Mouse (Mus musculus): ENCODE results near the gene Cgref1. TPM values are rescaled to one million over a fixed set of nuclear protein-coding genes. Genes with fewer than 3 reads are reported as not detected.

Cgref1 gene
- polyA plus RNA-seq (2015; fragmentation: Nextera tagmentation; extraction: Ambion mirVana): 23.0 TPM in 2 replicates

GRCm38 (mm10) chr5:30944956-30945781 is at the start of gene Cgref1:
Gene Cgref1 (minus strand): TSS chr5:30945591.
- Histone ChIP-seq H3K4me1 (replicated peaks) (peaks cover 20% of the 10 kb centered on the region), H3K9ac (replicated peaks) (peak within 1 kb of the TSS; percentile 71), H3K9me3 (no peaks in the 10 kb centered on the region), H3K27ac (no peak within 1 kb of the TSS), H3K27me3 (peaks cover 5% of the 10 kb centered on the region; the same call in 1 of the 2 replicates), H3K4me2 (replicated peaks) (peak within 1 kb of the TSS; percentile 82), H3K4me3 (replicated peaks) (peak within 1 kb of the TSS; percentile 56), H3K36me3 (no peaks in the 10 kb centered on the region)
- WGBS: 5% methylated on average over 44 of the region's 44 CpGs
- ATAC-seq: peak; percentile 69

GRCm38 (mm10) chr5:30994074-30994473 is 48.7 kb upstream of the Cgref1 start:
- H3K4me2 ChIP-seq (replicated peaks): no peak overlapping the region
- H3K4me1 ChIP-seq (replicated peaks): no peaks in the 10 kb centered on the region
- no peaks in the 10 kb centered on the region for H3K9me3 ChIP-seq
- 71% methylated on average over 3 of the region's 3 CpGs for WGBS
- H3K4me3 ChIP-seq (replicated peaks): no peak overlapping the region
- H3K36me3 ChIP-seq: no peaks in the 10 kb centered on the region
- no peak overlapping the region for H3K27ac ChIP-seq
- ATAC-seq: no peak
- no peak overlapping the region for H3K9ac ChIP-seq (replicated peaks)
- no peaks in the 10 kb centered on the region for H3K27me3 ChIP-seq

- no peaks in the 10 kb centered on the region for H3K27me3 ChIP-seq
Observed at GRCm38 (mm10) chr5:30992980-30993676, 47.7 kb upstream of the Cgref1 start.

GRCm38 (mm10) chr5:30982357-30982756 is 37.0 kb upstream of the Cgref1 start:
- WGBS: 17% methylated on average over 2 of the region's 2 CpGs
- H3K27ac ChIP-seq: no peak overlapping the region

More at GRCm38 (mm10) chr5:30992980-30993676, 47.7 kb upstream of the Cgref1 start:
- Histone ChIP-seq H3K4me1 (replicated peaks) (no peaks in the 10 kb centered on the region), H3K36me3 (no peaks in the 10 kb centered on the region), H3K9ac (replicated peaks) (no peak overlapping the region), H3K4me3 (replicated peaks) (no peak overlapping the region), H3K4me2 (replicated peaks) (no peak overlapping the region), H3K27ac (no peak overlapping the region), H3K9me3 (no peaks in the 10 kb centered on the region)
- no peak for ATAC-seq
- WGBS: 76% methylated on average over 5 of the region's 5 CpGs

GRCm38 (mm10) chr5:30974870-30975656 is 29.7 kb upstream of the Cgref1 start:
- Histone ChIP-seq H3K4me2 (replicated peaks) (no peak overlapping the region), H3K4me1 (replicated peaks) (no peaks in the 10 kb centered on the region), H3K36me3 (no peaks in the 10 kb centered on the region), H3K9ac (replicated peaks) (no peak overlapping the region), H3K4me3 (replicated peaks) (no peak overlapping the region), H3K27ac (no peak overlapping the region), H3K9me3 (no peaks in the 10 kb centered on the region), H3K27me3 (no peaks in the 10 kb centered on the region)
- ATAC-seq: no peak
- WGBS: 79% methylated on average over 9 of the region's 9 CpGs

More at GRCm38 (mm10) chr5:30982357-30982756, 37.0 kb upstream of the Cgref1 start:
- no peaks in the 10 kb centered on the region for H3K36me3 ChIP-seq
- H3K9me3 ChIP-seq: no peaks in the 10 kb centered on the region
- H3K4me1 ChIP-seq (replicated peaks): no peaks in the 10 kb centered on the region
- ATAC-seq: no peak
- no peak overlapping the region for H3K9ac ChIP-seq (replicated peaks)
- H3K4me2 ChIP-seq (replicated peaks): no peak overlapping the region
- H3K27me3 ChIP-seq: no peaks in the 10 kb centered on the region
- H3K4me3 ChIP-seq (replicated peaks): no peak overlapping the region

- 80% methylated on average over 2 of the region's 2 CpGs for WGBS
- Histone ChIP-seq H3K4me1 (replicated peaks) (no peaks in the 10 kb centered on the region), H3K9me3 (no peaks in the 10 kb centered on the region), H3K4me3 (replicated peaks) (no peak overlapping the region), H3K27me3 (peaks cover 9% of the 10 kb centered on the region), H3K4me2 (replicated peaks) (no peak overlapping the region), H3K9ac (replicated peaks) (no peak overlapping the region), H3K27ac (no peak overlapping the region), H3K36me3 (no peaks in the 10 kb centered on the region)
- no peak for ATAC-seq
Observed at GRCm38 (mm10) chr5:30969440-30969839, 24.0 kb upstream of the Cgref1 start.

- 74% methylated on average over 8 of the region's 8 CpGs for WGBS
- peaks cover 13% of the 10 kb centered on the region for H3K27me3 ChIP-seq
- no peak within 1 kb of the TSS for H3K4me3 ChIP-seq (replicated peaks)
- no peak within 1 kb of the TSS for H3K4me2 ChIP-seq (replicated peaks)
- no peak for ATAC-seq
- H3K9me3 ChIP-seq: no peaks in the 10 kb centered on the region
- H3K4me1 ChIP-seq (replicated peaks): no peaks in the 10 kb centered on the region
- no peaks in the 10 kb centered on the region for H3K36me3 ChIP-seq
- H3K9ac ChIP-seq (replicated peaks): no peak within 1 kb of the TSS
- H3K27ac ChIP-seq: no peak within 1 kb of the TSS
Observed at GRCm38 (mm10) chr5:30968416-30968815, 23.0 kb upstream of the Cgref1 start, which contains the start of gene Tcf23. Gene Tcf23 (plus strand): TSS chr5:30968662.

- Histone ChIP-seq H3K9me3 (no peaks in the 10 kb centered on the region), H3K4me2 (replicated peaks) (no peak overlapping the region), H3K27ac (no peak overlapping the region), H3K4me1 (replicated peaks) (no peaks in the 10 kb centered on the region), H3K4me3 (replicated peaks) (no peak overlapping the region), H3K36me3 (no peaks in the 10 kb centered on the region), H3K9ac (replicated peaks) (no peak overlapping the region), H3K27me3 (peaks cover 15% of the 10 kb centered on the region)
- 91% methylated on average over 4 of the region's 4 CpGs for WGBS
- no peak for ATAC-seq
Observed at GRCm38 (mm10) chr5:30966189-30966588, 20.8 kb upstream of the Cgref1 start.

- ATAC-seq: no peak
- Histone ChIP-seq H3K27me3 (peaks cover 15% of the 10 kb centered on the region), H3K9me3 (no peaks in the 10 kb centered on the region), H3K4me3 (replicated peaks) (no peak overlapping the region), H3K4me2 (replicated peaks) (no peak overlapping the region), H3K4me1 (replicated peaks) (peaks cover 9% of the 10 kb centered on the region), H3K27ac (no peak overlapping the region), H3K36me3 (0 out of 2 replicates have a peak, but pooled peaks cover under 1% of the 10 kb centered on the region), H3K9ac (replicated peaks) (no peak overlapping the region)
- WGBS: 44% methylated on average over 3 of the region's 3 CpGs
Observed at GRCm38 (mm10) chr5:30963916-30964315, 18.5 kb upstream of the Cgref1 start.

- Histone ChIP-seq H3K4me2 (replicated peaks) (no peak overlapping the region), H3K4me1 (replicated peaks) (peaks cover 27% of the 10 kb centered on the region), H3K9me3 (no peaks in the 10 kb centered on the region), H3K9ac (replicated peaks) (no peak overlapping the region), H3K4me3 (replicated peaks) (no peak overlapping the region), H3K27me3 (peaks cover 15% of the 10 kb centered on the region), H3K27ac (no peak overlapping the region), H3K36me3 (peaks cover 17% of the 10 kb centered on the region)
- 79% methylated on average over 10 of the region's 10 CpGs for WGBS
- no peak for ATAC-seq
Observed at GRCm38 (mm10) chr5:30961545-30962505, 16.4 kb upstream of the Cgref1 start.

GRCm38 (mm10) chr5:30960814-30961213 is 15.4 kb upstream of the Cgref1 start:
- H3K4me2 ChIP-seq (replicated peaks): peak overlapping the region; percentile 93
- peaks cover 27% of the 10 kb centered on the region for H3K4me1 ChIP-seq (replicated peaks)
- no peaks in the 10 kb centered on the region for H3K9me3 ChIP-seq
- peaks cover 21% of the 10 kb centered on the region for H3K36me3 ChIP-seq
- peak overlapping the region; percentile 91 for H3K4me3 ChIP-seq (replicated peaks)
- 95% methylated on average over 2 of the region's 2 CpGs for WGBS
- no peak overlapping the region for H3K27ac ChIP-seq
- H3K27me3 ChIP-seq: peaks cover 13% of the 10 kb centered on the region
- H3K9ac ChIP-seq (replicated peaks): no peak overlapping the region
- no peak for ATAC-seq

All from midbrain, embryonic 13.5 days (tissue).